Mouse (Mus musculus) urinary bladder, postnatal 10 days (tissue): Measurements from ENCODE around the gene Dhrs3.
A peak's percentile ranks its signal among the peaks of the same experiment; 100 is the strongest.

Source experiments
- DNase-seq: peaks from one replicate; pipeline ENCODE4 v3.0.0; 2022; ENCODE audit warnings: low spot score

Dhrs3 gene

GRCm38 (mm10) chr4:144892133-144892936, at the start of gene Dhrs3:
Dhrs3 (plus strand) TSS chr4:144892827.
- DNase-seq: peak; percentile 66

GRCm38 (mm10) chr4:144861756-144862505, 30.7 kb upstream of the Dhrs3 start:
- no peak for DNase-seq

DNA sequence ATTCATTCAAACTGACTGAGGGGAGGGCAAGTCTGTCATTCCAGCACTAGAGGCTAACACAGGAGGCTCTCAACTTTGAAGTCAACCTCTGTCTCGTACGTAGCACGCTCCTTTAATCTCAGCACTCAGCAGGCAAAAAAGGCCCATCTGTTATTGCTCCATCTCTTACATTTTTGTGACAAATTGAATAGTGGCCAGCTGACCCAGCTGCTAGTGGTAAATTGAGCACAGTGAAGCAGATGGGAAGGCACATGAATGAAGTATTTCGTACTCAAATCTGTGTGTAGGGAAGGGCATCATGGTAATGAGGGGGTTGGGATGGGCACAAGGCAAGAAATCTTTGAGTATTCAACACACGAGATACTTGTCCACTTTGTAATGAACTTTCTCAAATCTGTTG, 24.7 kb upstream of the Dhrs3 start:
- no peak for DNase-seq

- DNase-seq: no peak
These were observed 24.0 kb upstream of the Dhrs3 start for GRCm38 (mm10) chr4:144868584-144868983.

DNA sequence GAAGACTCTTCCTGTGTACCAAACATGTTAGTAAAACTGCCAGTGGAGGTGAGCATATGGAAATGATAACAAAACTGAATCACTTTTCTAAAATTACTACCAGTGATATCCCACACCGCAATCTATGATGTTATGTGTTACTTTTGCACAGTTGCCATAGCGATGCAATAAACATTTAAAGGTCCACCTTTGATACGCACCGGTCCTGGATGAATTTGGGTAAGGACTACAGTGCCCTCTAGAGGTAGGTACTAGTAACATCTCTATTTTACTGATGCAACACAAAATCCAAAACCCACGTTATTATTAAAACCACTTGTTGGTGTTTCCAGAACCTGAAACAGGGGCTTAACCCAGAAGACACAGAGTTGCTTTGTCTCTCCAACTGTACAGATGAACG, 19.7 kb upstream of the Dhrs3 start:
- no peak for DNase-seq

DNA sequence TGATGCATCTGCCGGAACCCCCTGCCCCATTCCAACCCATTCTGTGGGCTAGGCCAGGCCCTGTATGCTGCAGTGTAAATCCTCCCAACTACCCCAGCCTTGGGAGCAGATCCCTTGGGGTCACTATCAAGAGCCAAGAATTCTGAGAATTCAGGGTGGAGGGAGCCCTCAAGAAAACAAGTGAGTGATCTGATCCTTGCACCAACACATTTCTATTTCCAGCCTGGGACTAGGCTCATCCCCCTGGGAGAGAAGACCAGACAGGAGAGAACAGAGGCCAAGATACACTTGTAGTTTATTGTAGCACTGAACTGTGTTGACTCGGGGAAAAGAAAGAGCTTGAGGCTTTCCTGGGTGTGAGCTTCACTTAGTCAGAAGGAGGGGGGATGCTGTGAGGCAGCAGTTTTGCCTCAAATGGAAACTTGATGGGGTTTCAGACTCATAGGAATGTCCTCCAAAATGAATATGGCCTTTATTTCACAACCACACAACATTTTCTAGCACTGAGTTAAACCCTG, 17.0 kb upstream of the Dhrs3 start:
- DNase-seq: no peak

DNA sequence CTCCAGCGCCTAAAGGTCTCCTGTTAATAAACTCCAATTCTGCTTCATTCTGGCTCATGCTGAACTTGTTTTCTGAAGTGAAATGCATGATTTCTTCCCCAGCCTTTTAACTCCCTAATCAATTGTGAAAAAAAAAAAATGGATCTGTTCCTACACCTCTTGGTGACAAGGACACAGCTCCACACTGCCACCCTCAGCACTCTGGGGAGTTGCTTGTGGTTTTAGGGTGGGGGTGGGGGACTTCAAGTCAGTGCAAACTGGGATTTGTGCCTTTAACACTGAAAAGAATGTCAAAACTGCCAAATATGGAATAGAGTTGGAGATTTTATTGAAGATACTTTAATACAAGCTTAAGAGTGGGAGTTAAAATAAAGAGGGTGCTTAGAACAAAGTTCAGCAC, 13.1 kb upstream of the Dhrs3 start:
- no peak for DNase-seq

DNA sequence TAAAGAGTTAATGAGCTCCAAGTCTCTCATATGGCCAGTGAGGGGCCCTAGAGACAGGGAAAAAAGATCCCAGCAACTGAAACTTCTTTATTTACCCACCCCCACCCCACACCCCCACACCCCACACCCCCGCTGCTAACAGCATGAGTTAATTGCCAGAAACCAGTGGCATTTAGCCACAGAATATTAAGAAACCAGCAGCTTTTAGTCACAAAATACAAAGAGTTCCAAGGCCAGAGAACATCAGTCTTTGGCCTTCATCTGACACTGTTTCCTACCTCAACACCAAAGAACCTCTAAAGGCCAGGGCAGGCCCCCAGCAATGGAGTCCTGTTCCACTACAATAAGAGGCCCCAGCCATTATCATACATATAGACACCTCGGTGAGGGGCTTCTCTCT, 11.3 kb upstream of the Dhrs3 start:
- no peak for DNase-seq

GRCm38 (mm10) chr4:144882881-144883331, 9.7 kb upstream of the Dhrs3 start:
- DNase-seq: no peak

GRCm38 (mm10) chr4:144886460-144886859, 6.2 kb upstream of the Dhrs3 start:
- no peak for DNase-seq

DNA sequence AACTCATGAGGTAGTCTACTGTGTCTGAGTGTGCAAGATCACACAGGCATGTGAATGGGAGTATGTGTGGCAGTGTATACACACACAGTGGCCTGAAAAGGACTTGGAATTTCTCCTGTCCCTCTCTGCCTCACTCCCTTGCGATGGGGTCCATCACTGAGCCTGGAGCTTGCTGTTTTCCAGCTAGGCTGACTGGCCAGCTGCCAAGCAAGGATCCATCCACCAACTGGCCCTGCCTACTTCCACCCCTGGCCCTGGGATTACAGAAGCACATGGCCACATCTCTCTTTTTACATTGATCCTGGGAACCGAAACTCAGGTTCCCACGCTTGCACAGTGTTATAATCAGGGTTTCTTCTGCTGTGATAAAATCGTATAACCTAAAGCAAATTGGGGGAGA, 3.9 kb upstream of the Dhrs3 start:
- no peak for DNase-seq

DNA sequence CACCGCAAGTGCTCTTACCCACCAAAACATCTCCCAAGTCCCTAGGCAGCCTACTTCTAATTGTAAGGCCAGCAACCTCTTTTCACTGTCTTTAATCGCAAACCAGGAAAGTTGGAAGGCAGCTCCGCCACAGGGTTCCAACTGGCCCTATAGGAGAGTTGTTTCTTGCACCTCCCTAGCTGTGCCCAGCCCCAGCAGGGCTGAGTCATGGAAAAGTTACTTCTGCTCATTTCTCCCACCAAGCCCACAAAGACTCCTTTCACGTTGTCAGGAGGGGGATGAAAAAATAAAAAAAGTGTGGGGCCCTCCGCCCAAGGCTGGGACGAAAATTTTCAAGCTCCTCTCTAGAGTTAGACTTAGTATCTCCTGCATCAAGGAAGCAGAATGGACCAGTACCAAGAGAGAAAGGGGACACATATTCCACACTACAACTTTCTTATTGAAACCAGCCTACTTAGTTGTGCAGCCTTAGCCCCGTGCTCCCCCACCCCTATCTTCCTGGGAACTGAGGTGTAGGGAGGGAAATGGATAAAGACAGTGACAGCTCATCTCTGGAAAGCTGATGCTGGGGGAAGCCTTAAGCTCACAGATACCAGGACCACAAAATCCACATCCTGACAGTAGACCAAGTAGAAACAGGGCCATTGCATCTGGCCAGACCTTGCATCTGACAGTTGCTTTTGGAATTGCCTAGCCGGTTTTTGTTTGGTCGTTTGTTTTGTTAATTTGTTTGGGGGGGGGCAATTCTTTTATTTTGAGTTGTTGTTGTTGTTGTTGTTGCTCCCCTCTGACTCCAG, 2.9 kb upstream of the Dhrs3 start:
- DNase-seq: no peak

GRCm38 (mm10) chr4:144890690-144891120, 1.9 kb upstream of the Dhrs3 start:
- DNase-seq: no peak

DNA sequence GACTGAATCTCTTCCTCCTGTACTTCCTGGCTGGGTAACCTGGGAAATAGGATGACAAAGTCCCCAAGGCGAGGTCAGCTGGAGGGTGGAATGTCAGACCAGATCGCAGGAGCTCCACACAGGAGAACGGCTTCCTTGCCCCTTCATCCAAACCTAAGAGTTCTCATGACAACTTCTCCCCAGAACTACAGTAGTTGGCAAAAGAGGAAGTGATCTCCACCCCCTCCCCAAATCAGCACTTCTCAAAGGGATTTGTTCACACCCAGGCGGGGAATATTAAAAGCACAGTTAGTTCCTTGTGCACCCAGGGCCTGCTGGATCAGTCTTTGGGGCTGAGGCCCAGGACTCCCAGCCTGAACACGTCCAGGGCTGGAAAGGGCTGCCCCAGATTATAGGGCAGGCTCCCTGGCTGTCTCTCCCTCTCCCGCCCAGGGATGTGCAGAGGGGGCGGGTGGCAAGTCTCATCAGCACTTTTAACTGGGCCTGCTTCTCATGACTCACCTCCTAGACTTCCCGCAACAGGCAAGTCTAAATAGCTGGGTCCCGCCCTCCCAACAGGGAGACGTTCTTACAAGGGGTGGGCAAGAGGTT, 1.4 kb upstream of the Dhrs3 start:
- no peak for DNase-seq

DNA sequence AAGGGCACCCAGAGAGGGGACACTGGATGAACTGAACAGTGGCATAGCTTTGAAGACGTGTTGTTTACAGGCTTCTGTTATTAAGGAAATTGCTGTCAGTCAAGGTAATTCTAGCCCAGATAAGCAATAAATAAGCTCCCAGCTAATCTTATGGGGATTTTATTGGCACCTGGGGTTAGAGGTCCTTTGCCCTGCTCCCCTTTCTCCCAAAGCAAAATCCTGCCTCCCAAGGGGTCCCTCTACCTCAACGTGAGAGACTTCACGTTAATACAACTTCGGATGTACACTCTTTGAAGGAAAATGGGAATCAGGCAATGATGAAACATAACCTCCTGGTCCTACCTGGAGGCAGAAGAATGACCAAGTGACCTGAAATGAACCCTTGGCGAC, 889 bp upstream of the Dhrs3 start:
- no peak for DNase-seq

DNA sequence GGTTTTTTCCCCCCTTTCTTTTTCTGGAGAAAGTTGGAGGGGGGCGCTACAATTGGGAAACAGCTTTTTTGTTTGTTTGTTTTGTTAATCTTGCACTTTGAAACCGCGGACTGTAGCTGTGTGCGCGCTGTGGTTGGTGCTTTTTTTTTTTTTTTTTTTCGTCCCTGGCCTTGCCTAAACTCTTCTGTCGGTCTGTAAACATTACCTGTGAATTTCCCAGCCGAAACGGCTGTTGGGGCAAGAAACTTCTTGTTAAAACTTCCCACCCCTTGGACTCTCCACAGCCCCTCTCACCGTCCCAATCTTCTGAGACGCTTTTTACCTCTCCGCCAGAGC, 278 bp downstream of the Dhrs3 start:
- no peak for DNase-seq

DNA sequence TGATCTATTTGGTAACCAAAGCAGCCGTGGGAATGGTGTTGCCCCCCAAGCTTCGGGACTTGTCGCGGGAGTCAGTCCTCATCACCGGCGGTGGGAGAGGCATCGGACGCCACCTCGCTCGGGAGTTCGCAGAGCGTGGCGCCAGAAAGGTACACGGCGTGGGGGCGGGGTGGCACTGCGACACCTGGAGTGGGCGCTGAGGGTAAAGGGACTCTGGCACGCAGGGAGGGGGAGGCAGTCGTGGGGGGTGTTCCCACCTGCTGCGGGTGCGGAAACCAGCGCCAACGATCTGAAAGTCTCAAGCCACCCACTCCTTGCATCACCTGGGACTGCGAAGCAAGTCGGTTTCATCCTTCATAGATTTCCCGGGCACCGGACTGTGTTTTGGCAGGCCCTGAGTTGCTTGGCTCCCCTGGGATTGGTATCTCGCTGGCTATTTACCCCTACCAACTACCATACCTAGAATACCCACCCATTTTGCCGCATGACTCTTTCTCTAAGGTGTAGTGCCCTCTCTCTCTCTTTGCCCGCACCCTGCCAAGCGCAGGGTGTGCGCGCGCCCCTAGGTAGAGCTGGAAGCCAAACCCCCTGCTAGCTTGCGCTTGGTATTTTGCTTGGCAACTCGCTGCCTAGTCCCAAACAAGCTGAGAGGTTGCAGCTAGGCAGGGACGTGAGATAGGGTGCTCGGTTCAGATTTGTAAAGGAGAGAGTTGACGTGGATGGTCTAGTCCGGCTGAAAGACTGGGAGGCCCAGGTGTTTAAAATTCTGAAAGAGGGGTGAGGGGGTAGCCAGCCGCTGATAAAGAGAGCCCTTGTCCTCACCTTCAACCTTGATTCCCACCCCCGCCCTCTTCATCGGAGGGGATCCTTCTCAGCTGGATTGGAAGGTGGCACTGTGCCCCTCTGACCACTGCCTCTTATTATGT, 1.2 kb downstream of the Dhrs3 start:
- no peak for DNase-seq

GRCm38 (mm10) chr4:144894487-144895210, 2.0 kb downstream of the Dhrs3 start:
- DNase-seq: no peak

DNA sequence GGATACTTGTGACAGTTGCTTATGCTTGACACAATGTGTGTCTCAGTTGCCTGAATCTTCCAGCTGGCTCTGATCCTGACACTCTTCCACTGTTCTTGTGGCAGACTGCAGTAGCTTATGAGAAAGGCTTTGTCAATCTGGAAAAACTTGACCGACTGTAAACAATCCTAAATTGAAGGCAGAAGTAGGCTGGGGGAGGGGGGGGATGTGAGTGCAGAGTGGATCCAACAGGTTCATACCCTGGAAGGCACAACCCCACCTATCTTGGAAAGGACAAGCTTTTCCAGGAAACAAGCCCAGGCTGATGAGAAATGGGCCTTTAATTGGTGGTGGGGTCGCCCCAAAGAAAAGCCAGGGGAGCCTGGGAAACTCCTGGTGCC, 2.6 kb downstream of the Dhrs3 start:
- DNase-seq: no peak

DNA sequence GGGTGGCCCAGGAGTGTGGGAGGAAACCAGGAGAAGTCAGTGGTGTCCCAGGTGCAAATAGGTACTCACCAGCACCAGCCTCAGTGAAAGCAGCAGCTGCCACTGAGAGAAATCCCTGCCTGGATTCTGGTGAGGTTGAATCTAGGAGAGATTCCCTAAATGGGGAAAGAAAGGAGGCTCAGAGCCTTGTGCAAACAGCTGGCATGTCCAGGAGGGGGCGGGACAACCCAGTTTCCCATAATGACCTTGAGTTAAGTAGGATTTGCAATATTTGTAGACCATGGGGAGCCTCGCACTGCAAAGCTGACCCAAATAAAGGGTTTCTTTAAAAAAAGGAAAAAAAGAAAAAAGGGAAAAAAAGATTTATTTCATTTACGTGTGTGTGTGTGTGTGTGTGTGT, 3.7 kb downstream of the Dhrs3 start:
- no peak for DNase-seq
